Mouse (Mus musculus) heart, embryonic 16.5 days (tissue): ENCODE measurements around the gene Cfp. TPM values are rescaled to one million over a fixed set of nuclear protein-coding genes. Genes with fewer than 3 reads are reported as not detected.
A peak's percentile ranks its signal among the peaks of the same experiment; 100 is the strongest.

Experiments
- ATAC-seq: fragments of 200-750 bp; cut with Nextera tagmentation; replicated peaks from 2 replicates; pipeline ENCODE4 v1.8.0; 2017; ENCODE audit warnings: moderate number of reproducible peaks; ENCODE audit not compliant: insufficient read depth, low FRiP score; ENCODE audit errors: extremely low read depth
- H3K27ac ChIP-seq: fragments of 300-500 bp; sonication (generic); 2 replicates; pipeline ENCODE4 v1.5.1; 2014; ENCODE audit warnings: mild to moderate bottlenecking, low read length, control low read depth, moderate library complexity
- H3K27me3 ChIP-seq: fragments of 300-500 bp; sonication (generic); 2 replicates; pipeline ENCODE4 v1.6.1; 2014; ENCODE audit warnings: low read length, mixed read lengths; ENCODE audit not compliant: control insufficient read depth, insufficient read depth
- H3K36me3 ChIP-seq: fragments of 300-500 bp; sonication (generic); 2 replicates; pipeline ENCODE4 v1.6.1; 2014; ENCODE audit not compliant: control insufficient read depth, insufficient read depth
- H3K4me1 ChIP-seq: fragments of 300-500 bp; sonication (generic); 2 replicates; pipeline ENCODE4 v1.6.1; 2014; ENCODE audit warnings: low read length, mixed read lengths; ENCODE audit not compliant: control insufficient read depth, insufficient read depth
- H3K4me2 ChIP-seq: fragments of 300-500 bp; sonication (generic); 2 replicates; pipeline ENCODE4 v1.6.1; 2014; ENCODE audit warnings: low read depth, mild to moderate bottlenecking, control low read depth, low read length
- H3K4me3 ChIP-seq: fragments of 300-500 bp; sonication (generic); 2 replicates; pipeline ENCODE4 v1.5.1; 2014; ENCODE audit warnings: mild to moderate bottlenecking, control low read depth, low read length
- H3K9ac ChIP-seq: fragments of 300-500 bp; sonication (generic); 2 replicates; pipeline ENCODE4 v1.6.1; 2014; ENCODE audit warnings: low read length, control low read depth
- H3K9me3 ChIP-seq: fragments of 300-500 bp; sonication (generic); replicated peaks from 2 replicates; pipeline ENCODE4 v1.6.1; 2016; ENCODE audit warnings: low read length; ENCODE audit not compliant: control insufficient read depth
- WGBS: fragments of 180-500 bp; shearing (Covaris S2); extraction: QIAGEN DNeasy Blood & Tissue Kit; methylation state at CpG from one replicate; pipeline ENCODE4 v1.1.7; 2014; 5-methylcytosine and 5-hydroxymethylcytosine counted together
- polyA plus RNA-seq: library from polyadenylated mRNA; unstranded; fragments of >200 nt; fragmentation: Nextera tagmentation; extraction: Ambion mirVana; gene quantifications from 2 replicates; pipeline ENCODE4 v1.2.1, GENCODE M21; 2015

Gene Cfp
- polyA plus RNA-seq, 1 experiment from 2014 or later, result 5.8 TPM

DNA sequence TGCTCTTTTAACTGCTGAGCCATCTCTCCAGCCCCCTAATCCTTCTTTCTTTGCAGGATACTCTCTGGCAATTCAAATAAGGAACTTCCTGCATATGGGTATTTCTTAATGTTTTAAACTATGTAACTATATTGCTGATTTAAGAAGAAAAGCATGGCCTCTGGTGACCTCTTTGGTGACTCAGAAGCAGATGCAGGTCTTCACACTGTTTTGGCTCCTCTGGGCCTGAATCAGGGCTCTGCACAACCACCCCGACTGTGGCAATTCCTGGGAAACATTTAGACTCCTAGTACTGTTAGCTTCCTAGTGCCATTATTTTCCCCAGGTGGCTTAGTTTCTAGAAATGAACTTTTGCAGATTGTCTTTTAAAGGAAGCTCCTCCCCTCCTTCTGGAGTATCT, 7.8 kb downstream of the Cfp start:
- 71% methylated on average over 1 of the region's 1 CpGs for WGBS
- Histone ChIP-seq H3K4me2 (no peak overlapping the region), H3K27ac (no peak overlapping the region), H3K27me3 (peaks cover 2% of the 10 kb centered on the region; the same call in 1 of the 2 replicates), H3K4me3 (no peak overlapping the region), H3K36me3 (0 out of 2 replicates have a peak, but pooled peaks cover 3% of the 10 kb centered on the region), H3K4me1 (no peaks in the 10 kb centered on the region), H3K9me3 (no peaks in the 10 kb centered on the region), H3K9ac (no peak overlapping the region)
- no peak for ATAC-seq

DNA sequence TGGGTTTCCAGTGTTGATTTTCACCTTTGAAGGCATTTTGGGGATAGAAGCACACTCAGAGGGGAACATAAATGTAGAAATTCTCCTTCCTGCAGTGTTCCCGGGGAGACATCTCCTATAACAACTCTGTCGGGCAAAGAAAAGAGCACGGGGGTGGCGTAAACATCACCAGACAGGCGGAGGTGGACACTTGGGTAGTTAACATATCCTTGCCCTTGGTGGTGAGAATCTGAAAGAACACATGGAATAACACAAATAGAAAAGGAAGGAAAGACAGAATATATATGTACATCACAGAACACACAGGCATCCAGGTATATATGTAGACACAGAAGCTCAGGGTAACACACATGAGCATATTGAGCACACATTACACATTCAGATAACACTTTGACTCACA, 10.0 kb downstream of the Cfp start:
- ATAC-seq, result no peak
- no peaks in the 10 kb centered on the region for H3K4me1 ChIP-seq
- H3K9ac ChIP-seq, result no peak overlapping the region
- H3K9me3 ChIP-seq, result no peaks in the 10 kb centered on the region
- peaks cover 2% of the 10 kb centered on the region; the same call in 1 of the 2 replicates for H3K27me3 ChIP-seq
- 46% methylated on average over 5 of the region's 5 CpGs for WGBS
- no peak overlapping the region; the same call in 1 of the 2 replicates for H3K4me3 ChIP-seq
- no peak overlapping the region for H3K27ac ChIP-seq
- peak overlapping the region; percentile 74 for H3K4me2 ChIP-seq
- no peaks in the 10 kb centered on the region for H3K36me3 ChIP-seq

DNA sequence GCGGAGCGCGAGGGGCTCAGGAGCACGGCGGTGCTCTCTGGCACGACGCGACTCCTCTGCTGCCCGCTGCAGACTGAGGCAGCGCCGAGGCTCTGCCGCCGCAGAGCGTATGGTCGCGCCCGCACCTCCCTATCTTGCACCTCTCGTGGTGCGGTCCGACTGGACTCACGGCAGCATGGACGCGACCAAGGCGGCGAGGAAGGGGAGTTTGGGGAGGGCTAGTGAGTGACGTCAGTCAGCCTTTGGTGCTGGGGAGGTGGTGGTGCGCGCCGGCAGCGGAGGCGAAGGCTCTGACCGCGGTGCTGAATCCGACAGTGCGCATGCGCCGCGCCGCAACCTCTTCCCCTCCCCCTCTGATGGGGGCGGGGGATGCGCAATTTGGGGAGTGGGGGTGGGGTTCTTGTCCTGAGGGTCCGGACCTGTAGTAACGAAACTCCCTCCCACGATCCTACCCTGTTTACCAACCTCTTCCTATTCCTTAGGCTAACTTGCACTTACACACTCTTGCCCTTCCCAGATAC, 10.5 kb downstream of the Cfp start, which contains the start of gene Syn1:
Syn1 (minus strand) TSS at position 161 of the 521 bp plus-strand sequence.
- Histone ChIP-seq H3K27me3 (peaks cover 2% of the 10 kb centered on the region; the same call in 1 of the 2 replicates), H3K9ac (no peak within 1 kb of the TSS), H3K36me3 (no peaks in the 10 kb centered on the region), H3K9me3 (no peaks in the 10 kb centered on the region), H3K4me2 (peak within 1 kb of the TSS; percentile 74), H3K4me3 (peak within 1 kb of the TSS; percentile 47), H3K4me1 (no peaks in the 10 kb centered on the region), H3K27ac (no peak within 1 kb of the TSS)
- 9% methylated on average over 41 of the region's 44 CpGs for WGBS
- ATAC-seq, result peak; percentile 91

DNA sequence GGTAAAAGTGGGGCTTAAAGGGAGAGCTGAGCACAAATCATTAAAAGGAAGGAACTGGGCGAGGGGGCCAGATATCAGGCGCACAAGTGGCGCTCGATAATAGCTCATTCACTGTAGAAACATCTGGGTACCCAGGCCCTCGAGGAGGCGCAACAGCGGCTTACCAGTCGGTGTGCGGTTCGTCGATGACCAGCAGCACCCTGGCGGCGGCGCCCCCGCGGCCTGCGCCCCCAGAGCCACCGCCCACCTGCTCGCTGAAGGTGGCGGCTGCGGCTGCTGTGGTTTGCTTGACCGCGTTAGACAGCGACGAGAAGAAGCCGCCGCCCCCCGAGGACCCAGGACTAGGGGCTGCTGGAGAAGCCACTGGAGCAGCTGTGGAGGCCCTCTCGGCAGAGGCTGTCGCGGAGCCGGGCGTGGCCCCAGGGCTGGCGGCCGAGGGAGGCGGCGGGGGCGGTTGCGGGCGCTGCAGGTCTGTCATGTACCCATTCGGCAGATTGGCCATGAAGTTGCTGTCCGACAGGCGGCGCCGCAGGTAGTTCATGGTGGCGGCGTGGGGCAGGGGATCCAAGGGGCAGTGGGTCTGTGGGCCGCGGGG, 11.0 kb downstream of the Cfp start:
- Histone ChIP-seq H3K4me3 (peak overlapping the region; percentile 47), H3K27ac (no peak overlapping the region), H3K9me3 (no peaks in the 10 kb centered on the region), H3K4me1 (no peaks in the 10 kb centered on the region), H3K27me3 (peaks cover 2% of the 10 kb centered on the region; the same call in 1 of the 2 replicates), H3K36me3 (no peaks in the 10 kb centered on the region), H3K4me2 (peak overlapping the region; percentile 74), H3K9ac (no peak overlapping the region)
- ATAC-seq, result 0 out of 2 replicates have a peak, but pooled peaks have one; percentile 14
- 13% methylated on average over 49 of the region's 49 CpGs for WGBS

DNA sequence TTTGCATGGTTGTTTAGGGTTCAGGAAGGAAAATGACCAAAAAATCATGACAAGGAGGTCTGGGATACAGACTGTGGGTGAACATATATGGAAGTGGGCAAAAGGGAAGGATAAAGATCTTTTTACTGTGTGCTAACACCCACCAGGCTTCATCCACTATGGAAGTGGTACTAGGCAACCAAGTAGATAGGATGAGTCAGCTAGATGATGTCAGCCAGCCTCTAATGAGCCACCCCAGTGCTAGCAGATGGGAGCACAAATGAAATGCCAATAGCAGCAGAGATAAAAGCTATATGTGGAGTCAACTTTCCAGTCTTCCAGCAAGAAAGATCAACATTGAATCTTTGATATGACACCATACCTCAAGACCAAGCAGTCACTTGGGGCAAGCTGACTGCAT, 16.3 kb downstream of the Cfp start:
- Histone ChIP-seq H3K4me3 (no peak overlapping the region), H3K4me1 (no peaks in the 10 kb centered on the region), H3K4me2 (no peak overlapping the region), H3K27me3 (peaks cover 2% of the 10 kb centered on the region; the same call in 1 of the 2 replicates), H3K9ac (no peak overlapping the region), H3K27ac (no peak overlapping the region), H3K9me3 (0 out of 2 replicates have a peak, but pooled peaks cover 2% of the 10 kb centered on the region), H3K36me3 (no peaks in the 10 kb centered on the region)
- ATAC-seq, result no peak

DNA sequence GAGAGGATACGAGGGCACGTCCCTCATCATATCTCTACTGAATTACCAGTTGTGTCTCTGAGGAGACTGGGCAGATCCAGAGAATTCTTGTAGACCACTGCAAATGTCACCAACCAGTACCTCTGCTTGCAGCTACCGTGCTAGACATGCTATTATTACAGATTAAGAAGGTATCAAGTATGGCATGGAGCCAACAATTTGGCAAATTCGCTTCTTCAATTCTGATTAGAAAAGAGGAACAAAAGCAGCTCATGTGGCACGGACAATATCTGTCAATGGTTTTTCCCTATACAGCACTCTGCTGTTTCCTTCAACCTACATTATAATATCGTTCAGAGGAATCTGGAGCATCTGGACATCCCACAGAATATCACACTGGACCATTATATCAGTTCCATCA, 17.6 kb downstream of the Cfp start:
- WGBS, result 67% methylated on average over 6 of the region's 6 CpGs
- Histone ChIP-seq H3K27ac (no peak overlapping the region), H3K27me3 (no peaks in the 10 kb centered on the region)

DNA sequence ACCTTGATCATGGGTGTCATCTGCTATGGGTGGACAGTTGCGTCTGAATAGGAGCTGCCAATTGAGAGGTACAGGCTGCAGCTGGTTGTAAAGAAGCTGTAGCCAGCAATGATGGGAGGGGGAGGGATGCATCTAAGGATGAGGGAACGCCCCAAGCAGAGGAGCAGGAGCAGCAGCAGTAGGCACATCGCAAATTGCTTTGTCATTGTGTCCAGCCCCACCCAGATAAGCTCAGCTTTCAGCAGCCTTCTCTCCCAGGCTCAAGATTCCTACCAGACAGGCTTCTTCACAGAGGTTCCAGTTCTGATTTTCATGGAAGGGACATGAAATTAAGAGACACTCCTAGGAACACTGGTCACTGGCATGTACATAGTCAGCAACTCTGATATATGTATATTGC, 21.3 kb downstream of the Cfp start:
- Histone ChIP-seq H3K4me2 (no peak overlapping the region), H3K4me3 (no peak overlapping the region), H3K4me1 (no peaks in the 10 kb centered on the region), H3K9me3 (0 out of 2 replicates have a peak, but pooled peaks cover 2% of the 10 kb centered on the region), H3K27me3 (no peaks in the 10 kb centered on the region), H3K36me3 (no peaks in the 10 kb centered on the region), H3K9ac (no peak overlapping the region), H3K27ac (no peak overlapping the region)
- no peak for ATAC-seq
- WGBS, result 33% methylated on average over 3 of the region's 3 CpGs

More for the DNA sequence above, 17.6 kb downstream of the Cfp start:
- ATAC-seq, result no peak
- H3K36me3 ChIP-seq, result no peaks in the 10 kb centered on the region
- H3K9me3 ChIP-seq, result 0 out of 2 replicates have a peak, but pooled peaks cover 2% of the 10 kb centered on the region
- H3K4me3 ChIP-seq, result no peak overlapping the region
- no peaks in the 10 kb centered on the region for H3K4me1 ChIP-seq
- no peak overlapping the region for H3K4me2 ChIP-seq
- no peak overlapping the region for H3K9ac ChIP-seq

Other genes starting within 250 kb of the Cfp start
- gene Cdk16, start 243.6 kb downstream of the Cfp start, polyA plus RNA-seq, result 112 and 118 TPM in 2 replicates
- gene Usp11, start 227.6 kb downstream of the Cfp start, polyA plus RNA-seq, result 35.0 and 35.2 TPM in 2 replicates
- gene Araf, start 133.7 kb downstream of the Cfp start, polyA plus RNA-seq, result 98.9 and 113 TPM in 2 replicates
- 21.7 and 22.0 TPM in 2 replicates for gene Timp1, start 61.4 kb downstream of the Cfp start, polyA plus RNA-seq
- gene Syn1, start 10.6 kb downstream of the Cfp start, polyA plus RNA-seq, result 0.15 and 0.21 TPM in 2 replicates
- 9.3 and 11.0 TPM in 2 replicates for gene Elk1, start 19.1 kb upstream of the Cfp start, polyA plus RNA-seq
- 48.8 and 54.5 TPM in 2 replicates for gene Uxt, start 30.5 kb upstream of the Cfp start, polyA plus RNA-seq
- gene Zfp182, start 130.8 kb upstream of the Cfp start, polyA plus RNA-seq, result 3.3 and 4.4 TPM in 2 replicates
- not detected in 2 replicates for gene Spaca5, start 136.9 kb upstream of the Cfp start, polyA plus RNA-seq
- gene Zfp300, start 158.0 kb upstream of the Cfp start, polyA plus RNA-seq, result 0.60 and 0.77 TPM in 2 replicates
- gene Ssxa1, start 184.3 kb upstream of the Cfp start, polyA plus RNA-seq, result not detected in 2 replicates
- gene Gm21876, start 244.1 kb upstream of the Cfp start, polyA plus RNA-seq, result not detected in 2 replicates